Mouse (Mus musculus) forebrain, embryonic 10.5 days (tissue): ENCODE results near the gene Slc35b2. TPM values are rescaled to one million over a fixed set of nuclear protein-coding genes. Genes with fewer than 3 reads are reported as not detected.
A peak's percentile ranks its signal among the peaks of the same experiment; 100 is the strongest.

Experiments
- DNase-seq: peaks from one replicate; pipeline ENCODE4 v3.0.0-alpha.2; 2017; ENCODE audit warnings: low spot score; ENCODE audit errors: extremely low spot score
- H3K27ac ChIP-seq: fragments of 300-500 bp; sonication (generic); 2 replicates; pipeline ENCODE4 v1.5.1; 2016; ENCODE audit warnings: mild to moderate bottlenecking
- H3K27me3 ChIP-seq: fragments of 300-500 bp; sonication (generic); 2 replicates; pipeline ENCODE4 v1.6.1; 2016; ENCODE audit warnings: mild to moderate bottlenecking; ENCODE audit not compliant: poor library complexity, severe bottlenecking
- H3K36me3 ChIP-seq: fragments of 300-500 bp; sonication (generic); replicated peaks from 2 replicates; pipeline ENCODE4 v1.6.1; 2016; ENCODE audit warnings: mild to moderate bottlenecking, moderate library complexity
- H3K4me1 ChIP-seq: fragments of 300-500 bp; sonication (generic); 2 replicates; pipeline ENCODE4 v1.6.1; 2016
- H3K4me3 ChIP-seq: fragments of 300-500 bp; sonication (generic); 2 replicates; pipeline ENCODE4 v1.5.1; 2016; ENCODE audit warnings: mild to moderate bottlenecking, moderate library complexity
- H3K9me3 ChIP-seq: fragments of 300-500 bp; sonication (generic); 2 replicates; pipeline ENCODE4 v1.6.1; 2016; ENCODE audit warnings: mild to moderate bottlenecking, moderate library complexity
- WGBS: fragments of 180-500 bp; shearing (Covaris S2); methylation state at CpG from one replicate; pipeline ENCODE4 v1.1.7; 2016; 5-methylcytosine and 5-hydroxymethylcytosine counted together
- polyA plus RNA-seq: library from polyadenylated mRNA; unstranded; fragments of >200 nt; fragmentation: Nextera tagmentation; extraction: Ambion mirVana; gene quantifications from 2 replicates; pipeline ENCODE4 v1.2.1, GENCODE M21; 2016

Slc35b2 gene
- polyA plus RNA-seq, 1 experiment from 2014 or later = 117 TPM

- peaks cover 15% of the 10 kb centered on the region for H3K27me3 ChIP-seq
- 86% methylated on average over 15 of the region's 15 CpGs for WGBS
- no peaks in the 10 kb centered on the region for H3K36me3 ChIP-seq
- H3K4me1 ChIP-seq = peaks cover 16% of the 10 kb centered on the region
- H3K4me3 ChIP-seq = no peak overlapping the region
- H3K27ac ChIP-seq = no peak overlapping the region
- DNase-seq = no peak
- 0 out of 2 replicates have a peak, but pooled peaks cover 4% of the 10 kb centered on the region for H3K9me3 ChIP-seq
Measured at GRCm38 (mm10) chr17:45606992-45607879, 43.6 kb downstream of the Slc35b2 start.

- no peaks in the 10 kb centered on the region for H3K36me3 ChIP-seq
- H3K4me3 ChIP-seq = no peak overlapping the region
- WGBS = 92% methylated on average over 4 of the region's 4 CpGs
- DNase-seq = no peak
- H3K27me3 ChIP-seq = peaks cover 4% of the 10 kb centered on the region
- H3K9me3 ChIP-seq = 0 out of 2 replicates have a peak, but pooled peaks cover 4% of the 10 kb centered on the region
- H3K27ac ChIP-seq = no peak overlapping the region
- peaks cover 15% of the 10 kb centered on the region for H3K4me1 ChIP-seq
Measured at GRCm38 (mm10) chr17:45608396-45608795, 44.7 kb downstream of the Slc35b2 start.

- DNase-seq = no peak
- 32% methylated on average over 5 of the region's 5 CpGs for WGBS
- Histone ChIP-seq H3K27me3 (no peaks in the 10 kb centered on the region), H3K36me3 (no peaks in the 10 kb centered on the region), H3K4me1 (peaks cover 15% of the 10 kb centered on the region), H3K9me3 (0 out of 2 replicates have a peak, but pooled peaks cover 4% of the 10 kb centered on the region), H3K27ac (peak overlapping the region; percentile 70), H3K4me3 (no peak overlapping the region)
Measured at GRCm38 (mm10) chr17:45610144-45610866, 46.6 kb downstream of the Slc35b2 start.

GRCm38 (mm10) chr17:45612008-45612407 lies 48.3 kb downstream of the Slc35b2 start:
- WGBS = 88% methylated on average over 8 of the region's 8 CpGs

GRCm38 (mm10) chr17:45612921-45613320 lies 49.2 kb downstream of the Slc35b2 start:
- no peak for DNase-seq
- Histone ChIP-seq H3K4me3 (no peak overlapping the region), H3K9me3 (no peaks in the 10 kb centered on the region), H3K27ac (no peak overlapping the region), H3K27me3 (no peaks in the 10 kb centered on the region), H3K4me1 (peaks cover 20% of the 10 kb centered on the region), H3K36me3 (no peaks in the 10 kb centered on the region)
- 87% methylated on average over 7 of the region's 7 CpGs for WGBS

More at GRCm38 (mm10) chr17:45612008-45612407, 48.3 kb downstream of the Slc35b2 start:
- no peak overlapping the region for H3K4me3 ChIP-seq
- peaks cover 20% of the 10 kb centered on the region for H3K4me1 ChIP-seq
- no peak overlapping the region for H3K27ac ChIP-seq
- no peaks in the 10 kb centered on the region for H3K36me3 ChIP-seq
- 0 out of 2 replicates have a peak, but pooled peaks cover 4% of the 10 kb centered on the region for H3K9me3 ChIP-seq
- DNase-seq = no peak
- no peaks in the 10 kb centered on the region for H3K27me3 ChIP-seq

GRCm38 (mm10) chr17:45616046-45616650 lies 52.5 kb downstream of the Slc35b2 start:
- Histone ChIP-seq H3K36me3 (no peaks in the 10 kb centered on the region), H3K4me1 (peaks cover 27% of the 10 kb centered on the region), H3K9me3 (no peaks in the 10 kb centered on the region), H3K4me3 (no peak overlapping the region), H3K27ac (no peak overlapping the region), H3K27me3 (no peaks in the 10 kb centered on the region)
- no peak for DNase-seq
- 67% methylated on average over 4 of the region's 4 CpGs for WGBS

GRCm38 (mm10) chr17:45616679-45617078 lies 53.0 kb downstream of the Slc35b2 start:
- Histone ChIP-seq H3K27ac (no peak overlapping the region), H3K9me3 (no peaks in the 10 kb centered on the region), H3K4me3 (no peak overlapping the region), H3K36me3 (no peaks in the 10 kb centered on the region), H3K27me3 (no peaks in the 10 kb centered on the region), H3K4me1 (peaks cover 27% of the 10 kb centered on the region)
- no peak for DNase-seq
- WGBS = 87% methylated on average over 3 of the region's 3 CpGs

Other genes with a start within 250 kb of the Slc35b2 start
- gene Cdc5l, start 130.1 kb upstream of the Slc35b2 start, polyA plus RNA-seq = 70.3 and 72.1 TPM in 2 replicates
- 0.48 and 0.50 TPM in 2 replicates for gene Spats1, start 88.5 kb upstream of the Slc35b2 start, polyA plus RNA-seq
- gene Aars2, start 57.0 kb upstream of the Slc35b2 start, polyA plus RNA-seq = 33.9 and 35.1 TPM in 2 replicates
- gene Tcte1, start 40.4 kb upstream of the Slc35b2 start, polyA plus RNA-seq = 1.1 and 1.3 TPM in 2 replicates
- 4.8 and 6.3 TPM in 2 replicates for gene Tmem151b, start 14.2 kb upstream of the Slc35b2 start, polyA plus RNA-seq
- 6.6 and 6.9 TPM in 2 replicates for gene Nfkbie, start 8.2 kb upstream of the Slc35b2 start, polyA plus RNA-seq
- gene Hsp90ab1, start 9.4 kb downstream of the Slc35b2 start, polyA plus RNA-seq = 2,210 and 2,220 TPM in 2 replicates
- 70.3 and 76.3 TPM in 2 replicates for gene Slc29a1, start 35.7 kb downstream of the Slc35b2 start, polyA plus RNA-seq
- 0.27 and 0.30 TPM in 2 replicates for gene Mymx, start 38.2 kb downstream of the Slc35b2 start, polyA plus RNA-seq
- gene Capn11, start 95.5 kb downstream of the Slc35b2 start, polyA plus RNA-seq = 1.1 and 1.6 TPM in 2 replicates
- 142 and 151 TPM in 2 replicates for gene Mrpl14, start 122.4 kb downstream of the Slc35b2 start, polyA plus RNA-seq
- gene Tmem63b, start 123.0 kb downstream of the Slc35b2 start, polyA plus RNA-seq = 46.9 and 49.0 TPM in 2 replicates
- gene 1600014C23Rik, start 170.0 kb downstream of the Slc35b2 start, polyA plus RNA-seq = 0.79 TPM in 1 of 2 replicates, not detected in the other